Mouse (Mus musculus): Measurements from ENCODE around the gene Ryr2. TPM values are rescaled to one million over a fixed set of nuclear protein-coding genes. Genes with fewer than 3 reads are reported as not detected.
A peak's percentile ranks its signal among the peaks of the same experiment; 100 is the strongest.

Gene Ryr2
- total and polyA plus RNA-seq, 3 experiments, result 127 to 1,020 (median 877) TPM

DNA sequence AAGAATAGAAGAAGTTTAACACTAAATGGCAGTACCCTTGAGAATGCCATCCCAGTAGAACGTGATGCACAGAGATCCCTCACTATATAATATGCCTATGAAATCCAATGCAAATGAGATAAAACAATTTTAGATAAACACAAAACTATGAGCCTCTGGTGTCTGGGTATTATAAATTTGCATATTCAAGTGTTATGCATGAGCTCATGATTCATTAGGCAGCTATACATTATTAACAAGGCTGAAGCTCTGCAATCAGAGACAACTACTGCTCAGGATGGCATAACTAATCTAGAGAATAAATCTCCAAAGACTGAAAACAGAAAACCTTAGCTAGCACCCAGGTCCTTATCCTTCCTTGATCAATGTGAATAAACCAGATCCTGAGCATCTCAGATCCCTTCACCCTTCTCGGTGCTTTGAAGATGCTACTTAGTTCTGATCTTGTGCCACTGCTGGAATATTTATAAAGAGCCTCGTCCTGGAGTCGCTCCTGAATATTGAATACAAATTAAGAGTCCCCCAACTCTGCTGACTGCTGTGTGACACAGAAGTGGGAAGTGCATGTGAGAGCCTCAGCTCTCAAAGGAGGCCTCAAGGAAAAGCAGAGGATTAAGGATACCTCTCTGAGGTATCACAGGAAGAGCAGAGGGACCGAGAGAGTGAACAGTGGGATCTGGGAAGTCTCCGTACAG, 97.6 kb downstream of the Ryr2 start:
- intact Hi-C loops (cut with DNase I), result no loop called here
- 51% methylated on average over 6 of the region's 6 CpGs for WGBS

DNA sequence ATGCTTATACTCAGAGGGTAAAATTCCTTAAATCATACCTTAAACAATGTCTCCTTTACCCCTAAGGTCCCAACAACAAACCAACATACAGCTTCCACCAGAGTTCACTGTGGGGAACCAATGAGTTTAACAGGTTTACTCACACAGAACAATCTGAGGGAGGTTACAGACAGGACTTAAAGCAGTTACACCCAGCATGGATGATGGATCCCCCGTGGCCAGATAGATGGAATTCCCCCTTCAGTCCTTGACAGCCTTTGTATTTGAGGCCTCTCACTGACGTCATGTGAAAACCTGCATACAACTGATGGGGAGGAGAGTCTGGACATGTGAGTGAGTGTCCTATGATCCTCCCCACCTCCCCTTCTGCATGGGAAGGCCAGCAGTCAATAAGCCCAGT, 99.2 kb downstream of the Ryr2 start:
- Histone ChIP-seq H3K27me3 (ENCODE audit: control insufficient read depth, insufficient read depth, low read length) (no peaks in the 10 kb centered on the region), H3K36me3 (ENCODE audit: control insufficient read depth, insufficient read depth, low read length) (peaks cover 28% of the 10 kb centered on the region), H3K4me1 (ENCODE audit: control insufficient read depth, insufficient read depth, low read length) (peaks cover 15% of the 10 kb centered on the region), H3K4me3 (no peak overlapping the region), H3K9ac (ENCODE audit: low read depth, low read length) (no peak overlapping the region), H3K79me2 (replicated peaks; ENCODE audit: control insufficient read depth, insufficient read depth, low read length) (peaks cover 2% of the 10 kb centered on the region; the same call in 1 of the 2 replicates), H3K27ac (no peak overlapping the region)
- 42% methylated on average over 2 of the region's 2 CpGs for WGBS
- DNase-seq, result no peak
- intact Hi-C loops (cut with DNase I), result no loop called here
- no peak for TF ChIP-seq CTCF (IDR thresholded peaks at IDR 0.05)
- TF ChIP-seq POLR2A (IDR thresholded peaks at IDR 0.05; ENCODE audit: insufficient read depth, low read depth, low read length), result no peak
- no peak for TF ChIP-seq EP300 (IDR thresholded peaks at IDR 0.05; ENCODE audit: insufficient read depth, low read depth, low read length)

More for the DNA sequence above, 97.6 kb downstream of the Ryr2 start:
- no peaks in the 10 kb centered on the region for H3K27me3 ChIP-seq (ENCODE audit: control insufficient read depth, insufficient read depth, low read length)
- no peak overlapping the region for H3K9ac ChIP-seq (ENCODE audit: low read depth, low read length)
- H3K4me3 ChIP-seq, result no peak overlapping the region
- peaks cover 12% of the 10 kb centered on the region for H3K4me1 ChIP-seq (ENCODE audit: control insufficient read depth, insufficient read depth, low read length)
- peaks cover 19% of the 10 kb centered on the region for H3K36me3 ChIP-seq (ENCODE audit: control insufficient read depth, insufficient read depth, low read length)
- no peak overlapping the region for H3K27ac ChIP-seq
- no peak for DNase-seq
- TF ChIP-seq CTCF (IDR thresholded peaks at IDR 0.05) (no peak), EP300 (IDR thresholded peaks at IDR 0.05; ENCODE audit: insufficient read depth, low read depth, low read length) (no peak), POLR2A (IDR thresholded peaks at IDR 0.05; ENCODE audit: insufficient read depth, low read depth, low read length) (no peak)
- peaks cover 2% of the 10 kb centered on the region; the same call in 1 of the 2 replicates for H3K79me2 ChIP-seq (replicated peaks; ENCODE audit: control insufficient read depth, insufficient read depth, low read length)

DNA sequence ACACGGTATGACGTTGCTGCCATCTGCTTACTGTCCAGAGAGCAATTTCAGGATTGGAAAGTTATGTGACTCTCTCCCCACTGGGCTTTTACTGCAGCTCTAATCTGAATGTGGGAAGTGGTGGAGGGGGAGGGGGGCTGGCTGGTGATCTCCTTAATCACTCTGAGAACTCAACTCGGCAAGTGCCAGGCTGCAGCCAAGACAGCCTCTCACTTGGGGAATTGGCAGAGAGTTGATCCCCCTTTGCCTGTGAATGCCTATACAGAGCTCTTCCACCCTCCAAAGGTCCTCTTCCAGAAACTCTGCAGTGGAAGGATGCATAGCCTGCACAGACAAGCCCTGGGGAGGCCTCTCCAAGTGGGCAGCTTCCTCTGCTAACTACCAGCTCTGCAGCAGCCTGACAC, 104.9 kb downstream of the Ryr2 start:
- Histone ChIP-seq H3K27ac (no peak overlapping the region), H3K4me1 (ENCODE audit: control insufficient read depth, insufficient read depth, low read length) (peaks cover 15% of the 10 kb centered on the region), H3K36me3 (ENCODE audit: control insufficient read depth, insufficient read depth, low read length) (peaks cover 39% of the 10 kb centered on the region), H3K9ac (ENCODE audit: low read depth, low read length) (no peak overlapping the region), H3K79me2 (replicated peaks; ENCODE audit: control insufficient read depth, insufficient read depth, low read length) (peaks cover 2% of the 10 kb centered on the region; the same call in 1 of the 2 replicates), H3K27me3 (ENCODE audit: control insufficient read depth, insufficient read depth, low read length) (no peaks in the 10 kb centered on the region), H3K4me3 (no peak overlapping the region)
- WGBS, result 25% methylated on average over 3 of the region's 3 CpGs
- intact Hi-C loops (cut with DNase I), result no loop called here
- DNase-seq, result peak in 1 of 2 experiments; percentile 17
- TF ChIP-seq EP300 (IDR thresholded peaks at IDR 0.05; ENCODE audit: insufficient read depth, low read depth, low read length), result 0 out of 2 replicates have a peak, but pooled peaks have one; percentile 50
- TF ChIP-seq CTCF (IDR thresholded peaks at IDR 0.05), result no peak

DNA sequence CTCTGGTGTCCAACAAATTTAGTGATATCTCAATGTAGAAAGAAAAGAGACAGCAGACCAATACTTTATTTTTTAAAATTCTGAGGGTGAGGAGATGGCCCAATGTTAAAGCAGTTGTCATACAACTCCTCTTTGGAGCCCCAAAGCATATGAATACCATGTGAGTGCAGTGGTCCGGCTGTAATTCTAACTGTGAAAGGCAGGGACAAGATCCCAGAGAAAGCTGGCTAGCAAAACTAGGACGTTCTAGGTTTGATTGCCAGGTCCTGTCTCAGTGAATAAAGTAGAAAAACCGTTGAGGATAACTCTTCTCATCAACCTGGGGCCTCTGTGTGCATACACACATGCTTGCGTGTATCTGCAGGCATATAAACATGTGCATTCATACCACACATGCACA, 106.9 kb downstream of the Ryr2 start:
- TF ChIP-seq EP300 (IDR thresholded peaks at IDR 0.05; ENCODE audit: insufficient read depth, low read depth, low read length) (no peak), CTCF (IDR thresholded peaks at IDR 0.05) (no peak), POLR2A (IDR thresholded peaks at IDR 0.05; ENCODE audit: insufficient read depth, low read depth, low read length) (no peak)
- no peak overlapping the region for H3K9ac ChIP-seq (ENCODE audit: low read depth, low read length)
- H3K4me1 ChIP-seq (ENCODE audit: control insufficient read depth, insufficient read depth, low read length), result peaks cover 11% of the 10 kb centered on the region
- H3K79me2 ChIP-seq (replicated peaks; ENCODE audit: control insufficient read depth, insufficient read depth, low read length), result peaks cover 2% of the 10 kb centered on the region; the same call in 1 of the 2 replicates
- WGBS, result 50% methylated on average over 4 of the region's 4 CpGs
- no peaks in the 10 kb centered on the region for H3K27me3 ChIP-seq (ENCODE audit: control insufficient read depth, insufficient read depth, low read length)
- no peak overlapping the region for H3K4me3 ChIP-seq
- peaks cover 34% of the 10 kb centered on the region for H3K36me3 ChIP-seq (ENCODE audit: control insufficient read depth, insufficient read depth, low read length)
- H3K27ac ChIP-seq, result no peak overlapping the region
- no peak for DNase-seq
- intact Hi-C loops (cut with DNase I), result no loop called here

DNA sequence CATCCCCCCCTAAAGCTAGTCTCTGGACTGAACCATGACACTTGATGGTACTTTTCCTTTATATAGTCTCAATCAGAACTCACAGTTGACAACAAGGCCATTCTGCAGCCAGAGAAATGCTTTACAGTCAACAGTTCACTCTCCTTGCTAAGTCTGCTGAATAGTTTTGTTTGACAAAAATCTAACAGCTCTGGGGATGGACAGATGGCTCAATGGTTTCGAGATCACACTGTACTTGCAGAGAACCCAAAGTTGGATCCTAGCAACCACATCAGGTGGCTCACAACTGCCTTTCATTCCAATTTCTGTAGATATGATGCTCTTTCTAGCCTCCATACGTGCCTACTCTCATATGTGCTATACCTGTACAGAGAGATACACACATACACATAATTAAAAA, 109.4 kb downstream of the Ryr2 start:
- Histone ChIP-seq H3K4me1 (ENCODE audit: control insufficient read depth, insufficient read depth, low read length) (peaks cover 5% of the 10 kb centered on the region; the same call in 1 of the 2 replicates), H3K27ac (no peak overlapping the region), H3K4me3 (no peak overlapping the region), H3K79me2 (replicated peaks; ENCODE audit: control insufficient read depth, insufficient read depth, low read length) (no peaks in the 10 kb centered on the region; the same call in 1 of the 2 replicates), H3K36me3 (ENCODE audit: control insufficient read depth, insufficient read depth, low read length) (peaks cover 34% of the 10 kb centered on the region), H3K27me3 (ENCODE audit: control insufficient read depth, insufficient read depth, low read length) (no peaks in the 10 kb centered on the region), H3K9ac (ENCODE audit: low read depth, low read length) (no peak overlapping the region)
- 45% methylated on average over 2 of the region's 2 CpGs for WGBS
- DNase-seq, result no peak
- intact Hi-C loops (cut with DNase I), result no loop called here
- TF ChIP-seq CTCF (IDR thresholded peaks at IDR 0.05) (no peak), POLR2A (IDR thresholded peaks at IDR 0.05; ENCODE audit: insufficient read depth, low read depth, low read length) (no peak), EP300 (IDR thresholded peaks at IDR 0.05; ENCODE audit: insufficient read depth, low read depth, low read length) (no peak)

DNA sequence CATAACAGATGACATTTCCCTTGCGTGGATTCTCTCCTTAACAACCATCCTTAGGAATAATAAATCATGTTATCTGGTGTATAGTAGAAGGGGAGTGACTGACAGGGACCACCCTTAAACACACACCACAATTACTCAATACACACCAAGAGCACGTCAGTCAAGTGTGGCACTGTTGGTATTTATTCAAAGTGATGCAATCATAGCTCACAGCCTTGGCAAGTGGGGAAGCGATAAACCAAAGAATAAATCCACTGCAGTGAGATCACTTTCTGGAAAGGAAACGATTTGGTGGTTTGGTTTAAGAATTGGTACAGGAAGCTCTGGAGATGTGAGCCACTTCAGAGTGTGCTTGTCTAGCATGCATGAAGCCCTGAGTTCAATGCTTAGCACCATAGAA, 119.2 kb downstream of the Ryr2 start:
- H3K27me3 ChIP-seq (ENCODE audit: control insufficient read depth, insufficient read depth, low read length), result no peaks in the 10 kb centered on the region
- TF ChIP-seq CTCF (IDR thresholded peaks at IDR 0.05), result no peak
- TF ChIP-seq POLR2A (IDR thresholded peaks at IDR 0.05; ENCODE audit: insufficient read depth, low read depth, low read length), result no peak
- TF ChIP-seq EP300 (IDR thresholded peaks at IDR 0.05; ENCODE audit: insufficient read depth, low read depth, low read length), result no peak
- DNase-seq, result no peak
- H3K9ac ChIP-seq (ENCODE audit: low read depth, low read length), result no peak overlapping the region
- WGBS, result 42% methylated on average over 4 of the region's 4 CpGs
- intact Hi-C loops (cut with DNase I), result no loop called here
- H3K4me1 ChIP-seq (ENCODE audit: control insufficient read depth, insufficient read depth, low read length), result peaks cover 1% of the 10 kb centered on the region; the same call in 1 of the 2 replicates
- peaks cover 33% of the 10 kb centered on the region for H3K36me3 ChIP-seq (ENCODE audit: control insufficient read depth, insufficient read depth, low read length)
- H3K4me3 ChIP-seq, result no peak overlapping the region
- no peak overlapping the region for H3K27ac ChIP-seq
- H3K79me2 ChIP-seq (replicated peaks; ENCODE audit: control insufficient read depth, insufficient read depth, low read length), result peaks cover 2% of the 10 kb centered on the region
